Mouse (Mus musculus) heart, embryonic 13.5 days (tissue): Measurements from ENCODE around the gene Slc25a19. TPM values are rescaled to one million over a fixed set of nuclear protein-coding genes. Genes with fewer than 3 reads are reported as not detected.

Experiments
- ATAC-seq: fragments of 200-750 bp; cut with Nextera tagmentation; 2 replicates; pipeline ENCODE4 v1.8.0; 2017; ENCODE audit warnings: moderate TSS enrichment; ENCODE audit not compliant: insufficient number of reproducible peaks, low FRiP score, low TSS enrichment; ENCODE audit errors: extremely low read depth
- H3K27ac ChIP-seq: fragments of 300-500 bp; sonication (generic); replicated peaks from 2 replicates; pipeline ENCODE4 v1.5.1; 2015; ENCODE audit warnings: moderate library complexity, mild to moderate bottlenecking, inconsistent platforms
- H3K27me3 ChIP-seq: fragments of 300-500 bp; sonication (generic); replicated peaks from 2 replicates; pipeline ENCODE4 v1.6.1; 2015; ENCODE audit warnings: mild to moderate bottlenecking, inconsistent platforms
- H3K36me3 ChIP-seq: fragments of 300-500 bp; sonication (generic); 2 replicates; pipeline ENCODE4 v1.6.1; 2015; ENCODE audit warnings: mild to moderate bottlenecking, inconsistent platforms
- H3K4me1 ChIP-seq: fragments of 300-500 bp; sonication (generic); 2 replicates; pipeline ENCODE4 v1.6.1; 2015; ENCODE audit warnings: inconsistent platforms
- H3K4me2 ChIP-seq: fragments of 300-500 bp; sonication (generic); 2 replicates; pipeline ENCODE4 v1.6.1; 2015; ENCODE audit warnings: inconsistent platforms, mild to moderate bottlenecking, moderate library complexity
- H3K4me3 ChIP-seq: fragments of 300-500 bp; sonication (generic); 2 replicates; pipeline ENCODE4 v1.5.1; 2015; ENCODE audit warnings: moderate library complexity, mild to moderate bottlenecking, inconsistent platforms
- H3K9ac ChIP-seq: fragments of 300-500 bp; sonication (generic); 2 replicates; pipeline ENCODE4 v1.6.1; 2015; ENCODE audit warnings: inconsistent platforms, mild to moderate bottlenecking, moderate library complexity
- H3K9me3 ChIP-seq: fragments of 300-500 bp; sonication (generic); 2 replicates; pipeline ENCODE4 v1.6.1; 2016; ENCODE audit warnings: inconsistent platforms
- WGBS: fragments of 180-500 bp; shearing (Covaris S2); methylation state at CpG from one replicate; pipeline ENCODE4 v1.1.7; 2015; ENCODE audit warnings: mixed read lengths; 5-methylcytosine and 5-hydroxymethylcytosine counted together
- polyA plus RNA-seq: library from polyadenylated mRNA; unstranded; fragments of >200 nt; fragmentation: Nextera tagmentation; extraction: Ambion mirVana; gene quantifications from 2 replicates; pipeline ENCODE4 v1.2.1, GENCODE M21; 2015

Gene Slc25a19
- polyA plus RNA-seq, 1 experiment from 2014 or later = 36.4 TPM

DNA sequence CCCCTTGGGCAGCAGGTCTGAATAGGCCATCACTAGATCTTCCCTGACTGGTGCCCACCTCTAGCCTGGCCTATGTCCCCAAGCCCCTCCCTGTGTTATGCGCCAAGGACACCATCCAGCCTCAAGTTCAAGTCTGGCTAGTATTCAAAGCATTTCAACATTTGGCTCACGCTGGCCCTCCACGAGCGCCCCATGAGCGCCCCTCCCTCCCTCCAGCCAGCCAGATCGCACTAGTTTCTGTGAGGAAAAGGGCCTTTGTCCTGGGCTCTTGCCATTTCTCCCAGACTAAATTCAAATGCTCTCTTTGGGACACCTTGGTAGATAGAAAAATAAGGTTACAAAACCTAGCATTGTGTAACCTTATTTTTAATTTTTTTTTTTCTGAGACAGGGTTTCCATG is 12.2 kb downstream of the Slc25a19 start:
- peaks cover 47% of the 10 kb centered on the region for H3K4me1 ChIP-seq
- H3K27ac ChIP-seq = peak overlapping the region; percentile 64; the same call in 1 of the 2 replicates
- peak overlapping the region; percentile 62 for H3K9ac ChIP-seq
- H3K27me3 ChIP-seq = no peaks in the 10 kb centered on the region
- ATAC-seq = no peak
- H3K36me3 ChIP-seq = peaks cover 60% of the 10 kb centered on the region
- no peak overlapping the region for H3K4me2 ChIP-seq
- 91% methylated on average over 6 of the region's 6 CpGs for WGBS
- H3K4me3 ChIP-seq = no peak overlapping the region
- H3K9me3 ChIP-seq = no peaks in the 10 kb centered on the region

GRCm38 (mm10) chr11:115615108-115615825 is 12.8 kb downstream of the Slc25a19 start:
- peaks cover 54% of the 10 kb centered on the region for H3K36me3 ChIP-seq
- H3K27ac ChIP-seq = peak overlapping the region; percentile 64

DNA sequence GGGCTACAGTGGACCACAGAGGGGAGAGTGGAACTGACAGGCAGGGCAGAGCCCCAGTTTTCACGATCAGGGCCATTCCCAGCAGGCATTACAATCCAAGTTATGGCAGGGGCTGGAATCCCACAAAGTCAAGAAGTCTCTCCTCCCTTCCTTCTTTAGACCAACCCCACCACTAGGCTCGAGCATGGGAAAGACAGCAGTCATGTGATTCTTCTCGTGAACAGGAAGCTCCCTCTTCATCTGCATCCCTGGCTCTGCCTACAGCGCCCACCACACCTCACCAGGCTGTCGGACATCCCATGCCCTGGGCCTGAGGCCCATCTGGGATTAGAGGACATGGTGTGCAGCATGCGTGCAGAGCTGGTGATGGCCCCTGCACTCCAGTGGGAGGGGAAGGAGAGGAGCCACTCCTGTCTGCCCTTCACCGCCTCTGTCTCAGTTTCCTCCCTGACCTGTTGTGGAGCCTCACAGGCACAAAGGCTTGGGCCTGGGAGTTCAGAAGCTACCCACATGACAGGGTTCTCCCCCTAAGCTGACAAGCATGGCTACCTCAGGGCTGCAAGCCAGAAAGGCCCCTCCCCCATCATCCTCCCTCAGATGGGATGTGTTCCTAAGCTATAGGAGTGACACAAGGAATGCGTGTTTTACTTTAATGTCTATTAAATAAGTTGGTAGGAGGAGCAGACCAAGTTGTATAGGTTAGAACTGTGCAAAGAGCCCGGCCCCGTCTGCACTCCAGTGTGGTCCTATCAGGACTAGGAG is 13.6 kb downstream of the Slc25a19 start:
- 75% methylated on average over 10 of the region's 10 CpGs for WGBS
- H3K4me3 ChIP-seq = no peak overlapping the region
- peaks cover 47% of the 10 kb centered on the region for H3K4me1 ChIP-seq
- H3K36me3 ChIP-seq = peaks cover 49% of the 10 kb centered on the region
- H3K27ac ChIP-seq = peak overlapping the region; percentile 64
- H3K9me3 ChIP-seq = no peaks in the 10 kb centered on the region
- 0 out of 2 replicates have a peak overlapping the region, but pooled peaks have one; percentile 85 for H3K4me2 ChIP-seq
- peak overlapping the region; percentile 62 for H3K9ac ChIP-seq
- H3K27me3 ChIP-seq = no peaks in the 10 kb centered on the region
- ATAC-seq = no peak

More at GRCm38 (mm10) chr11:115615108-115615825, 12.8 kb downstream of the Slc25a19 start:
- WGBS = 66% methylated on average over 15 of the region's 15 CpGs
- H3K27me3 ChIP-seq = no peaks in the 10 kb centered on the region
- H3K9me3 ChIP-seq = no peaks in the 10 kb centered on the region
- H3K4me2 ChIP-seq = no peak overlapping the region
- peaks cover 47% of the 10 kb centered on the region for H3K4me1 ChIP-seq
- H3K4me3 ChIP-seq = 0 out of 2 replicates have a peak overlapping the region, but pooled peaks have one; percentile 6
- ATAC-seq = no peak
- H3K9ac ChIP-seq = peak overlapping the region; percentile 62

DNA sequence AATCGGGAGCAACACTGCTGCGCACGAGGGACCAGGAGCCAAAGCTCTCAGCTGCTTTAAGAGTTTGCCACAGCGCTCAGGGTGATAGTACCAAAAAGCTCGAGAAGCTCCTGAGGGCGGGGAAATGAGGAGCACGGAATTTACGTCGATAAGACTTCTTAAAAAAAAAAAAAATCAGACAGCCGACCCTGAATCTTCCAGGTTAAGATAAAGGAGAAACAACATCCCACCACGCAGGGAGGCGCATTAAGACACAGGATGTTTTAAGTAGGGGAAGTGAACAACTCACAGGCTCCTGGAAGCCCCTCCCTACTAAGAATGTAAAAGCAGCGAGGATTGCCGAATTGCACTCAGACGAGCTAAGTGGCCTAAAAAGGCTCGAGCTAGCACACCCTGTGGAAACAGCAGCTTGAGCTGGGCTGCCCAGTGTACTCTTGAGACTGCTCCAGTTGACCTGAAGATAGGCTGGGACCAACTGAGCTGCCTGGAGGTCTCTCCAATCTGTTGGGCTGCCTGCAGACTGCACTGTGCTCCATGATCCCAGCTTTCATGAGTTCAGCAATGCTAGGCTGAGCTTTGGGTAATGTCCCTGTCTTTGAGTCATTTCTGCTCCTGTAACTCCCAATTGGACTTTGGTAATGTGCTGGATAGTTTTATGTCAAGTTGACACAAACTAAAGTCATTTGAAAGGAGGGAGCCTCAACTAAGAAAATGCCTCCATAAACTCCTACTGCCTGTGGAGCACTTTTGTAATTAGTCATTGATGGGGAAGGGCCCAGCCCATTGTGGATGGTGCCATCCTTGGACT is 14.8 kb downstream of the Slc25a19 start:
- no peak for ATAC-seq
- Histone ChIP-seq H3K27ac (peak overlapping the region; percentile 96), H3K9me3 (no peaks in the 10 kb centered on the region), H3K4me3 (peak overlapping the region; percentile 82), H3K27me3 (no peaks in the 10 kb centered on the region), H3K36me3 (peaks cover 50% of the 10 kb centered on the region), H3K4me2 (peak overlapping the region; percentile 85), H3K4me1 (peaks cover 47% of the 10 kb centered on the region), H3K9ac (peak overlapping the region; percentile 89)
- WGBS = 0% methylated on average over 16 of the region's 16 CpGs

- Histone ChIP-seq H3K4me3 (peak within 1 kb of the TSS; percentile 82), H3K27ac (peak within 1 kb of the TSS; percentile 96), H3K9me3 (no peaks in the 10 kb centered on the region), H3K4me1 (peaks cover 47% of the 10 kb centered on the region), H3K4me2 (peak within 1 kb of the TSS; percentile 85), H3K9ac (peak within 1 kb of the TSS; percentile 89), H3K36me3 (peaks cover 50% of the 10 kb centered on the region), H3K27me3 (no peaks in the 10 kb centered on the region)
- WGBS = 1% methylated on average over 80 of the region's 80 CpGs
- peak; percentile 82 for ATAC-seq
Measured at GRCm38 (mm10) chr11:115612410-115613137, 15.5 kb downstream of the Slc25a19 start, which contains the start of gene Mif4gd. Gene Mif4gd (minus strand): TSS chr11:115612969.

GRCm38 (mm10) chr11:115612059-115612409 is 16.1 kb downstream of the Slc25a19 start:
- WGBS = under 1% methylated on average over 13 of the region's 13 CpGs
- Histone ChIP-seq H3K4me3 (peak overlapping the region; percentile 82), H3K36me3 (peaks cover 50% of the 10 kb centered on the region), H3K27me3 (no peaks in the 10 kb centered on the region), H3K9ac (peak overlapping the region; percentile 89), H3K4me1 (peaks cover 43% of the 10 kb centered on the region), H3K4me2 (peak overlapping the region; percentile 85), H3K9me3 (no peaks in the 10 kb centered on the region), H3K27ac (peak overlapping the region; percentile 96)
- ATAC-seq = no peak

DNA sequence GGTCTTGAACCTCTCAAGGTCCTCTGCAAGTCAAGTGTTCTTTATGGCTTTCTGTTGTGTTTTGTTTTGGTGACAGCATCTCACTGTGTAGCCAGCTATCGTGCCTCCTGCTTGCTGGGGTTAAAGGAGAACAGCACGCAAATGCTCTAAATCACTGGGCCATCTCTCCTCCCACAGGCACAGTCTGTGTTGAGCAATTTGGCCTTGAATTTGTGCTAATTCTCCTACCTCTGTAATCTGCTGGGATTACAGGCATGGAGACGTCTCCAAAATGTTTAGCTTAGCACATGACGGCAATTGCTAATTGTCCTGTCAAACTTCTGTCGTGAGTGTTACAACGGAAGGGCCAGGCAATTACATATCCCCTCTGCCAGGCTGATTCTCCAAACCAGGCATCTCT is 16.9 kb downstream of the Slc25a19 start:
- no peaks in the 10 kb centered on the region for H3K27me3 ChIP-seq
- H3K9ac ChIP-seq = no peak overlapping the region
- no peaks in the 10 kb centered on the region for H3K9me3 ChIP-seq
- no peak overlapping the region for H3K4me3 ChIP-seq
- ATAC-seq = no peak
- WGBS = 79% methylated on average over 6 of the region's 6 CpGs
- H3K36me3 ChIP-seq = peaks cover 54% of the 10 kb centered on the region
- H3K4me2 ChIP-seq = peak overlapping the region; percentile 85; the same call in 1 of the 2 replicates
- H3K4me1 ChIP-seq = peaks cover 41% of the 10 kb centered on the region
- H3K27ac ChIP-seq = no peak overlapping the region

GRCm38 (mm10) chr11:115609576-115609975 is 18.5 kb downstream of the Slc25a19 start:
- H3K4me1 ChIP-seq = peaks cover 42% of the 10 kb centered on the region
- ATAC-seq = no peak
- no peak overlapping the region for H3K27ac ChIP-seq
- 59% methylated on average over 3 of the region's 3 CpGs for WGBS
- H3K27me3 ChIP-seq = no peaks in the 10 kb centered on the region
- H3K4me2 ChIP-seq = no peak overlapping the region
- no peak overlapping the region; the same call in 1 of the 2 replicates for H3K9ac ChIP-seq
- no peaks in the 10 kb centered on the region for H3K9me3 ChIP-seq
- H3K4me3 ChIP-seq = no peak overlapping the region
- H3K36me3 ChIP-seq = peaks cover 50% of the 10 kb centered on the region

DNA sequence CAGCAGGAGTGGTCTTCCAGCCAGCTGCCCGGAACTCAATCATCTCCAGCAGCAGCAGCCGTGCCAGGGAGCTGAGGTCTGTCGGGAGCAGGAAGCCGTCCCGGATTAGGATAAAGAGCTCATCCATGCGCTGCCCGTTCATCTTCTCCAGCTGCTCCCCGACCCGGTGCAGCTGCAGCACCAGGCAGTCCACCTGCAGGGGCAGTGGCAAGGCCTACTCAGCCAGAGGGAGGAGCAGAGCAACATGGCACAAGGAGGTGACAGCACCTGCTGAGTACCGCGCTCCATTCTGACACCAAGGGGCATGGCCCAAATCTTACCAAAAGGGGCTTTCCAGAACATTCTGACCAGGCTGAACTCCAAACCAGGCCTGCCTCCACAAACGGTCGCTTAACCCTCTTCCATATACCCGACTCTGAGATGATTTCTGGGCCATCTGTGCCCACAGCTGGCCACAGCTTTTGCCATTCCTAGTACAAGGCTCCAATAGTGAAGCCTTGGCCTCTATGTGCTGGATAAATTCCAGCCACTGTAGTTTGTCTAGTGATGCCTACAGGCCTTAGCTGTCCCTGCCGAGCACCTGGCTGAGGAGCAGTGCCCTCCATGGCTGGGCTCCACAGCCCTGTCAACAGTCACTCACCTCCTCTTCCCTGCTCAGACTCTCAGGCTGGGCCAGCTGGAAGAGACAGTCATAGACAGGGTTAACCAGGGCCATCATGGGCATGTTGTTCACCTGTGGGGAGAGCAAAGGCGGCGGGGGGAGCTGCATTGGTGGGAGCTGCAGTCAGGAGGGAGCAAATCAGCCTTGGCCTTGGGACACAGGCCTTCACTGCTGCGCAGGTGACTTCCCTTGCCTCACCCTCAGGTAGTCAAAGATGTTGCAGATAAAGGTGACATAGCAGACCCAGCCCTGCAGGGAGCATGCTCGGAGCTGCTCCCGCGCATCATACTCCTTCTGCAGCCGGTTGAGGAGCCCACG is 19.4 kb downstream of the Slc25a19 start:
- WGBS = 81% methylated on average over 23 of the region's 23 CpGs
- H3K27ac ChIP-seq = no peak overlapping the region

More for the DNA sequence above, 19.4 kb downstream of the Slc25a19 start:
- Histone ChIP-seq H3K4me3 (no peak overlapping the region), H3K4me2 (no peak overlapping the region), H3K9ac (0 out of 2 replicates have a peak overlapping the region, but pooled peaks have one; percentile 33), H3K9me3 (no peaks in the 10 kb centered on the region), H3K36me3 (peaks cover 48% of the 10 kb centered on the region), H3K4me1 (peaks cover 37% of the 10 kb centered on the region), H3K27me3 (no peaks in the 10 kb centered on the region)
- ATAC-seq = no peak
